Mouse (Mus musculus) heart, postnatal 0 days (tissue): ENCODE results near the gene Tube1. TPM values are rescaled to one million over a fixed set of nuclear protein-coding genes. Genes with fewer than 3 reads are reported as not detected.

Source experiments
- ATAC-seq: fragments of 200-750 bp; cut with Nextera tagmentation; 2 replicates; pipeline ENCODE4 v1.8.0; 2017; ENCODE audit warnings: low read depth, moderate number of reproducible peaks, moderate library complexity; ENCODE audit not compliant: insufficient read depth
- DNase-seq: peaks from one replicate; pipeline ENCODE4 v3.0.0-alpha.2; 2016; ENCODE audit warnings: low spot score
- H3K27ac ChIP-seq: fragments of 300-500 bp; sonication (generic); 2 replicates; pipeline ENCODE4 v1.5.1; 2014; ENCODE audit warnings: low read depth, mild to moderate bottlenecking
- H3K27me3 ChIP-seq: fragments of 300-500 bp; sonication (generic); 2 replicates; pipeline ENCODE4 v1.6.1; 2014; ENCODE audit warnings: low read length, mixed read lengths; ENCODE audit not compliant: control insufficient read depth, insufficient read depth
- H3K36me3 ChIP-seq: fragments of 300-500 bp; sonication (generic); replicated peaks from 2 replicates; pipeline ENCODE4 v1.6.1; 2014; ENCODE audit warnings: low read length, mixed read lengths; ENCODE audit not compliant: control insufficient read depth, insufficient read depth
- H3K4me1 ChIP-seq: fragments of 300-500 bp; sonication (generic); 2 replicates; pipeline ENCODE4 v1.6.1; 2014; ENCODE audit warnings: antibody characterized with exemption; ENCODE audit not compliant: control insufficient read depth, insufficient read depth
- H3K4me2 ChIP-seq: fragments of 300-500 bp; sonication (generic); 2 replicates; pipeline ENCODE4 v1.6.1; 2014; ENCODE audit warnings: low read depth, mild to moderate bottlenecking, low read length, moderate library complexity
- H3K4me3 ChIP-seq: fragments of 300-500 bp; sonication (generic); 2 replicates; pipeline ENCODE4 v1.5.1; 2014; ENCODE audit warnings: low read depth, low read length
- H3K9ac ChIP-seq: fragments of 300-500 bp; sonication (generic); replicated peaks from 2 replicates; pipeline ENCODE4 v1.6.1; 2014; ENCODE audit warnings: low read depth, low read length, mixed read lengths
- H3K9me3 ChIP-seq: fragments of 300-500 bp; sonication (generic); replicated peaks from 2 replicates; pipeline ENCODE4 v1.6.1; 2016; ENCODE audit warnings: low read length; ENCODE audit not compliant: control insufficient read depth
- CTCF ChIP-seq: IDR thresholded peaks from 2 replicates; pipeline ENCODE4 v1.5.1; 2016; ENCODE audit warnings: antibody characterized with exemption, control low read depth, low read depth
- EP300 ChIP-seq: IDR thresholded peaks from 2 replicates; pipeline ENCODE4 v1.6.1; 2016; ENCODE audit warnings: antibody characterized with exemption, low read depth
- WGBS: fragments of 180-500 bp; shearing (Covaris S2); extraction: QIAGEN DNeasy Blood & Tissue Kit; methylation state at CpG from one replicate; pipeline ENCODE4 v1.1.7; 2014; 5-methylcytosine and 5-hydroxymethylcytosine counted together
- polyA plus RNA-seq: library from polyadenylated mRNA; unstranded; fragments of >200 nt; fragmentation: Nextera tagmentation; extraction: Ambion mirVana; gene quantifications from 2 replicates; pipeline ENCODE4 v1.2.1, GENCODE M21; 2015
- total RNA-seq: library from RNA; depleted of rRNA; stranded (reverse); fragments of >200 nt; gene quantifications from 2 replicates; pipeline ENCODE4 v1.2.3, GENCODE M21; 2014; ENCODE audit warnings: low replicate concordance

Gene Tube1
- total and polyA plus RNA-seq, 2 experiments from 2014 or later, result 1.9 to 2.0 TPM

GRCm38 (mm10) chr10:39161406-39161805 is 27.6 kb downstream of the Tube1 start:
- Histone ChIP-seq H3K36me3 (no peaks in the 10 kb centered on the region), H3K4me3 (no peak overlapping the region), H3K27ac (no peak overlapping the region), H3K9ac (no peak overlapping the region), H3K4me2 (no peak overlapping the region), H3K9me3 (no peaks in the 10 kb centered on the region), H3K27me3 (no peaks in the 10 kb centered on the region), H3K4me1 (no peaks in the 10 kb centered on the region)
- 100% methylated on average over 1 of the region's 1 CpGs for WGBS
- no peak for DNase-seq
- ATAC-seq, result no peak
- TF ChIP-seq CTCF (no peak), EP300 (no peak)

GRCm38 (mm10) chr10:39162666-39163484 is 29.1 kb downstream of the Tube1 start:
- no peaks in the 10 kb centered on the region for H3K36me3 ChIP-seq
- no peak for ATAC-seq
- no peak for DNase-seq
- H3K4me3 ChIP-seq, result no peak overlapping the region
- WGBS, result 67% methylated on average over 18 of the region's 18 CpGs
- H3K4me1 ChIP-seq, result no peaks in the 10 kb centered on the region
- no peak for TF ChIP-seq EP300
- no peak for TF ChIP-seq CTCF
- H3K9me3 ChIP-seq, result no peaks in the 10 kb centered on the region
- no peak overlapping the region for H3K9ac ChIP-seq
- H3K4me2 ChIP-seq, result no peak overlapping the region
- H3K27ac ChIP-seq, result no peak overlapping the region
- no peaks in the 10 kb centered on the region for H3K27me3 ChIP-seq

GRCm38 (mm10) chr10:39163694-39164093 is 29.9 kb downstream of the Tube1 start, which contains the start of gene Ccn6:
Gene Ccn6 (minus strand): TSS chr10:39163794.
- TF ChIP-seq EP300 (no peak), CTCF (no peak)
- no peaks in the 10 kb centered on the region for H3K27me3 ChIP-seq
- ATAC-seq, result no peak
- no peak within 1 kb of the TSS for H3K27ac ChIP-seq
- no peak for DNase-seq
- H3K36me3 ChIP-seq, result no peaks in the 10 kb centered on the region
- no peak within 1 kb of the TSS for H3K4me2 ChIP-seq
- no peaks in the 10 kb centered on the region for H3K4me1 ChIP-seq
- 92% methylated on average over 10 of the region's 10 CpGs for WGBS
- no peak within 1 kb of the TSS for H3K9ac ChIP-seq
- H3K4me3 ChIP-seq, result no peak within 1 kb of the TSS
- H3K9me3 ChIP-seq, result no peaks in the 10 kb centered on the region

GRCm38 (mm10) chr10:39165632-39166115 is 31.9 kb downstream of the Tube1 start:
- no peaks in the 10 kb centered on the region for H3K27me3 ChIP-seq
- peak overlapping the region; percentile 41 for H3K4me3 ChIP-seq
- peak overlapping the region; percentile 50 for H3K4me2 ChIP-seq
- peak; percentile 76 for DNase-seq
- TF ChIP-seq CTCF, result no peak
- no peak for TF ChIP-seq EP300
- WGBS, result 9% methylated on average over 11 of the region's 11 CpGs
- ATAC-seq, result peak; percentile 61
- H3K4me1 ChIP-seq, result no peaks in the 10 kb centered on the region
- peak overlapping the region; percentile 78 for H3K27ac ChIP-seq
- peak overlapping the region; percentile 49 for H3K9ac ChIP-seq
- no peaks in the 10 kb centered on the region for H3K9me3 ChIP-seq
- no peaks in the 10 kb centered on the region for H3K36me3 ChIP-seq

- no peaks in the 10 kb centered on the region for H3K9me3 ChIP-seq
- H3K27me3 ChIP-seq, result no peaks in the 10 kb centered on the region
- no peak for ATAC-seq
- no peak overlapping the region for H3K4me3 ChIP-seq
- no peaks in the 10 kb centered on the region for H3K36me3 ChIP-seq
- no peaks in the 10 kb centered on the region for H3K4me1 ChIP-seq
- TF ChIP-seq CTCF, result no peak
- no peak for TF ChIP-seq EP300
- H3K27ac ChIP-seq, result no peak overlapping the region
- H3K4me2 ChIP-seq, result no peak overlapping the region
- no peak overlapping the region for H3K9ac ChIP-seq
- WGBS, result 71% methylated on average over 11 of the region's 11 CpGs
- no peak for DNase-seq
Observed at GRCm38 (mm10) chr10:39167611-39168010, 33.8 kb downstream of the Tube1 start.
